Mouse (Mus musculus) CH12.LX (cell line): ENCODE measurements at regions not wholly inside any gene's neighbourhood (a gene's known extent, or its start where the extent isn't known, plus 50 kb on each side); places are given as distances from the start of the nearest gene placed in this dataset.

Source experiments
- DNase-seq: peaks from one replicate; pipeline ENCODE4 v3.0.0-alpha.2; 2013; ENCODE audit errors: extremely low read depth
- H3K27ac ChIP-seq: 2 replicates; pipeline ENCODE4 v1.5.1; 2012; ENCODE audit warnings: low read depth, mild to moderate bottlenecking, control low read depth, moderate library complexity; ENCODE audit not compliant: insufficient read depth
- H3K27me3 ChIP-seq: replicated peaks from 2 replicates; pipeline ENCODE3; 2012; ENCODE audit warnings: inconsistent platforms
- H3K36me3 ChIP-seq, 2 experiments: replicated peaks in 1 of 2; 2 replicates each; pipeline versions ENCODE3 to v1.6.1; 2012; ENCODE audit warnings: inconsistent platforms in 1 of 2, low read length in 1 of 2, mild to moderate bottlenecking in 1 of 2, mixed read lengths in 1 of 2, moderate library complexity in 1 of 2; ENCODE audit not compliant: control insufficient read depth in 1 of 2, insufficient read depth in 1 of 2
- H3K4me1 ChIP-seq, 2 experiments: 2 replicates each; pipeline ENCODE4 v1.6.1; 2012; ENCODE audit warnings: inconsistent platforms in 1 of 2, moderate library complexity in 1 of 2; ENCODE audit not compliant: insufficient read depth in 2 of 2, control insufficient read depth in 1 of 2
- H3K4me2 ChIP-seq: 2 replicates; pipeline ENCODE4 v1.6.1; 2012; ENCODE audit warnings: low read depth, mild to moderate bottlenecking, control low read depth; ENCODE audit not compliant: poor library complexity, insufficient read depth, severe bottlenecking
- H3K4me3 ChIP-seq, 3 experiments: fragments of 150-350 bp in 1 of 3; sonication (generic) in 1 of 3; replicated peaks in 1 of 3; 2 replicates each; pipeline versions ENCODE3 to v1.5.1; 2011 to 2012; ENCODE audit warnings: low read depth in 2 of 3, low read length in 2 of 3, mild to moderate bottlenecking in 2 of 3, moderate library complexity in 2 of 3, control low read depth in 1 of 3, improper control_type of control experiment in 1 of 3, inconsistent platforms in 1 of 3, mixed read lengths in 1 of 3; ENCODE audit not compliant: poor library complexity in 1 of 3
- H3K79me2 ChIP-seq: replicated peaks from 2 replicates; pipeline ENCODE4 v1.6.1; 2012; ENCODE audit warnings: mild to moderate bottlenecking, moderate library complexity; ENCODE audit not compliant: control insufficient read depth, poor library complexity, insufficient read depth, severe bottlenecking; ENCODE audit errors: extremely low read depth
- H3K9ac ChIP-seq: 2 replicates; pipeline ENCODE4 v1.6.1; 2012; ENCODE audit warnings: low read depth, mild to moderate bottlenecking, control low read depth, moderate library complexity; ENCODE audit not compliant: insufficient read depth
- H3K9me3 ChIP-seq: replicated peaks from 2 replicates; pipeline ENCODE3; 2012; ENCODE audit warnings: low read length, inconsistent platforms, mixed read lengths
- CHD2 ChIP-seq: IDR thresholded peaks from 2 replicates; pipeline ENCODE4 v1.6.1; 2011; ENCODE audit warnings: low read length, improper control_type of control experiment
- CTCF ChIP-seq, 2 experiments: IDR thresholded peaks in 1 of 2; conservative IDR thresholded peaks in 1 of 2; 2 replicates each; pipeline ENCODE4 v1.5.1; 2011 to 2012; ENCODE audit warnings: low read depth in 2 of 2, low read length in 2 of 2, improper control_type of control experiment in 1 of 2, inconsistent platforms in 1 of 2, mild to moderate bottlenecking in 1 of 2, moderate library complexity in 1 of 2
- E2F4 ChIP-seq: IDR thresholded peaks from 2 replicates; pipeline ENCODE4 v1.6.1; 2011; ENCODE audit warnings: low read depth, low read length, improper control_type of control experiment; ENCODE audit not compliant: insufficient replicate concordance
- ELF1 ChIP-seq: IDR thresholded peaks from 2 replicates; pipeline ENCODE4 v1.6.1; 2014; ENCODE audit warnings: low read depth, mild to moderate bottlenecking, inconsistent platforms, low read length, improper control_type of control experiment
- EP300 ChIP-seq: IDR thresholded peaks from 2 replicates; pipeline ENCODE4 v1.6.1; 2011; ENCODE audit warnings: low read length, improper control_type of control experiment
- GABPA ChIP-seq: IDR thresholded peaks from 2 replicates; pipeline ENCODE4 v1.6.1; 2012; ENCODE audit warnings: low read depth, low read length, improper control_type of control experiment, inconsistent platforms; ENCODE audit not compliant: insufficient replicate concordance
- HCFC1 ChIP-seq: IDR thresholded peaks from 2 replicates; pipeline ENCODE4 v1.6.1; 2012; ENCODE audit warnings: low read depth, mild to moderate bottlenecking, inconsistent platforms, low read length, improper control_type of control experiment
- JUND ChIP-seq: conservative IDR thresholded peaks from 2 replicates; pipeline ENCODE4 v1.6.1; 2011; ENCODE audit warnings: low read depth, low read length, improper control_type of control experiment
- KAT2A ChIP-seq: IDR thresholded peaks from 2 replicates; pipeline ENCODE4 v1.6.1; 2012; ENCODE audit warnings: low read length, improper control_type of control experiment, inconsistent platforms; ENCODE audit not compliant: insufficient replicate concordance
- MAX ChIP-seq: IDR thresholded peaks from 2 replicates; pipeline ENCODE4 v1.6.1; 2011; ENCODE audit warnings: low read length, improper control_type of control experiment
- MAZ ChIP-seq: IDR thresholded peaks from 2 replicates; pipeline ENCODE4 v1.6.1; 2012; ENCODE audit warnings: low read depth, mild to moderate bottlenecking, inconsistent platforms, low read length, improper control_type of control experiment, moderate library complexity
- PAX5 ChIP-seq: IDR thresholded peaks from 2 replicates; pipeline ENCODE4 v1.6.1; 2012; ENCODE audit warnings: low read length, inconsistent platforms, mixed read lengths
- POLR2A ChIP-seq: IDR thresholded peaks from 2 replicates; pipeline ENCODE4 v1.6.1; 2011; ENCODE audit warnings: low read depth, mild to moderate bottlenecking, improper control_type of control experiment, low read length
- RAD21 ChIP-seq: IDR thresholded peaks from 2 replicates; pipeline ENCODE4 v1.6.1; 2011; ENCODE audit warnings: low read depth, mild to moderate bottlenecking, low read length, improper control_type of control experiment, moderate library complexity
- SIN3A ChIP-seq: IDR thresholded peaks from 2 replicates; pipeline ENCODE4 v1.6.1; 2012; ENCODE audit warnings: low read length, improper control_type of control experiment, inconsistent platforms
- SMC3 ChIP-seq: IDR thresholded peaks from 2 replicates; pipeline ENCODE4 v1.6.1; 2011; ENCODE audit warnings: low read depth, low read length, improper control_type of control experiment
- UBTF ChIP-seq: IDR thresholded peaks from 2 replicates; pipeline ENCODE4 v1.6.1; 2012; ENCODE audit warnings: low read depth, mild to moderate bottlenecking, inconsistent platforms, low read length, improper control_type of control experiment, moderate library complexity
- USF1 ChIP-seq: IDR thresholded peaks from 2 replicates; pipeline ENCODE4 v1.6.1; 2014; ENCODE audit warnings: low read depth, mild to moderate bottlenecking, inconsistent platforms, low read length, improper control_type of control experiment
- USF2 ChIP-seq: conservative IDR thresholded peaks from 2 replicates; pipeline ENCODE4 v1.6.1; 2011; ENCODE audit warnings: low read depth, low read length, improper control_type of control experiment
- ZC3H11A ChIP-seq: IDR thresholded peaks from 2 replicates; pipeline ENCODE4 v1.6.1; 2012; ENCODE audit warnings: low read depth, mild to moderate bottlenecking, inconsistent platforms, low read length, improper control_type of control experiment
- ZMIZ1 ChIP-seq: IDR thresholded peaks from 2 replicates; pipeline ENCODE4 v1.6.1; 2012; ENCODE audit warnings: low read depth, mild to moderate bottlenecking, inconsistent platforms, low read length, improper control_type of control experiment
- dilution Hi-C: fragments of 300-500 bp; cut with MboI; formaldehyde crosslinking; loops from 2 replicates; pipeline ENCODE4 v1.14.3; 2020; ENCODE audit warnings: low sequenced_read_pairs; ENCODE audit not compliant: extremely low pct_unique_long_range_greater_than_20kb, extremely low pct_ligation_motif_present
- in situ Hi-C: fragments of 300-500 bp; cut with MboI; formaldehyde crosslinking; loops from 3 replicates; pipeline ENCODE4 v1.14.3; 2019; ENCODE audit warnings: low sequenced_read_pairs, low pct_ligation_motif_present, low pct_unique_long_range_greater_than_20kb, mixed read lengths

DNA sequence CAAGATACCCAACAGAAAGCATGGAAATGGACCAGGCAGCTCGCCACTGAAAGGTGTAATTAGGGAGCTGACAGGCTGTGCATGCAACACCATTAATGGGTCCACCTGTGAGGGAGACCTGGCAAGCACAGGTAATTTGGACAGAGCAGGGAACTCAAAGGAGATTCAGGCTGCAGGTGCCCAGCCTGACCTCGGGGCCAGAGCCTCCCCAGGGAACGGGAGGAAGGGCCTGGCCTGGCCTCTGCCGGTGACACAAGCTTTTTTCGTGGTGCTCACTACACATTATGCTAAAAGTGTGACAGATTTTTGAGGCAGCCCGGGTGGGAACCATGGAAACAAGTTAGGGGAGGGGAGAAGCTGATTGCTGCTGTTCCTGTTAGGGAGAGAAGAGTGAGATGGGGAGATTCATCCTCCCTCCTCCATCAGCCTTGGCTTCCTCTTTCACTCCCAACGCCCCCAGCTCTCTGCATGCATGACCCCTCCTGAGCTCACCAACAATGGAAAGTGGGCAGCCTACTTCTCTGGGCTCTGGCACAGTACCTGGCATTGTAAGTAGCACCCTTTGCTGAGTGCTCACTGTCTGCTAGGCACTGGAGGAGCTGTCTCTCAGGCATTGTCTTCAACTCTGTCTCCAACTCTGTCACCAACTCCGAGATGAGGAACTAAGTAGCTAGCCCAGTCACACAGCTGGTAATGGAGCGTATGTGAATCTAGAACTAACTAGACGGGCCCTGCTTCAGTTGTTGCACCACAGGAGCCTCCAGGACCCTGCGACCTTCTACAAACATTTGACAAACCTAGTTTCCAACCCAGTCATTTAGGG is 218.9 kb upstream of the Nxpe4 start:
- Histone ChIP-seq H3K36me3 (no peaks in the 10 kb centered on the region), H3K9me3 (peaks cover 46% of the 10 kb centered on the region), H3K9ac (no peak overlapping the region), H3K27ac (no peak overlapping the region), H3K4me2 (no peak overlapping the region), H3K27me3 (no peaks in the 10 kb centered on the region), H3K4me1 (no peaks in the 10 kb centered on the region), H3K4me3 (no peak overlapping the region), H3K79me2 (no peaks in the 10 kb centered on the region)
- in situ Hi-C loops (no loop called here), dilution Hi-C loops (no loop called here)
- TF ChIP-seq POLR2A (no peak), ELF1 (no peak), USF1 (no peak), EP300 (no peak), ZMIZ1 (no peak), CHD2 (no peak), UBTF (no peak), SMC3 (no peak), SIN3A (no peak), USF2 (no peak), JUND (no peak), HCFC1 (no peak), MAX (no peak), GABPA (no peak), E2F4 (no peak), RAD21 (no peak), CTCF (conservative IDR thresholded peaks at IDR 0.05 in 1 of 2, IDR thresholded peaks at IDR 0.05 in 1 of 2; ENCODE audit: low read depth in 2 of 2, low read length in 2 of 2) (no peak), MAZ (no peak)
- no peak for DNase-seq

DNA sequence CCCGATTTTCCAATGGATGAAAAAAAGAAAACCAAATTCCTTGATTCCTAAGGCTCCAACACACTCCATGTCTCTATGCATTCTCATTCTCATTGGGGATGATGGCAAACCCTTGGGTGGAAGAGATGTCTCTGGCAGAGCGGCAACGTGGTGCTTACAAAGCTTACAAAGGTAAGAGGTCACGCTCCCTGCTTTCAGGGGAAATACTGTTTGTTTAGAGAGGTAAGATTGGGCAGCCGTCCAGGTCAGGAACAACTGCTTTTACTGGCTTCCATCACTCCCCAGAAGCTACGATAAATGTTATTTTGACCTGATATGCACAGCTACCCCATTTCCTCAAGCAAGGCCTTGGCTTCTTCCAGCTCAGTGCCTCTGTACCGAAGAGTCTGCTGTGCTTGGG is 215.6 kb upstream of the Nxpe4 start:
- no peaks in the 10 kb centered on the region for H3K27me3 ChIP-seq
- dilution Hi-C loops: no loop called here
- peaks cover 48% of the 10 kb centered on the region for H3K9me3 ChIP-seq
- no peak overlapping the region for H3K4me2 ChIP-seq
- H3K79me2 ChIP-seq: no peaks in the 10 kb centered on the region
- H3K9ac ChIP-seq: no peak overlapping the region
- TF ChIP-seq EP300 (no peak), UBTF (no peak), CTCF (conservative IDR thresholded peaks at IDR 0.05 in 1 of 2, IDR thresholded peaks at IDR 0.05 in 1 of 2; ENCODE audit: low read depth in 2 of 2, low read length in 2 of 2) (no peak), GABPA (no peak), ELF1 (no peak), KAT2A (no peak), PAX5 (no peak), POLR2A (no peak), RAD21 (no peak), ZC3H11A (no peak)
- TF ChIP-seq, all 38 proteins: peak for 0
- H3K4me3 ChIP-seq: no peak overlapping the region
- H3K4me1 ChIP-seq: no peaks in the 10 kb centered on the region
- in situ Hi-C loops: no loop called here
- DNase-seq: no peak
- H3K27ac ChIP-seq: no peak overlapping the region
- H3K36me3 ChIP-seq: no peaks in the 10 kb centered on the region
